Mouse (Mus musculus) liver, embryonic 14.5 days (tissue): ENCODE results near the gene Oxld1. TPM values are rescaled to one million over a fixed set of nuclear protein-coding genes. Genes with fewer than 3 reads are reported as not detected.

Experiments
- ATAC-seq: fragments of 200-750 bp; cut with Nextera tagmentation; 2 replicates; pipeline ENCODE4 v1.8.0; 2017; ENCODE audit warnings: moderate number of reproducible peaks, mild to moderate bottlenecking, moderate library complexity; ENCODE audit not compliant: insufficient read depth
- DNase-seq, 3 experiments: peaks; one replicate each; pipeline ENCODE4 v3.0.0-alpha.2; 2012 to 2013; ENCODE audit warnings: low read depth in 3 of 3, low spot score in 3 of 3
- H3K27ac ChIP-seq: fragments of 300-500 bp; sonication (generic); 2 replicates; pipeline ENCODE4 v1.5.1; 2014; ENCODE audit warnings: moderate library complexity, mild to moderate bottlenecking, control low read depth, inconsistent platforms
- H3K27me3 ChIP-seq: fragments of 300-500 bp; sonication (generic); 2 replicates; pipeline ENCODE4 v1.6.1; 2014; ENCODE audit warnings: mild to moderate bottlenecking, low read length, moderate library complexity; ENCODE audit not compliant: control insufficient read depth, insufficient read depth
- H3K36me3 ChIP-seq: fragments of 300-500 bp; sonication (generic); replicated peaks from 2 replicates; pipeline ENCODE4 v1.6.1; 2014; ENCODE audit warnings: low read depth; ENCODE audit not compliant: control insufficient read depth, insufficient read depth
- H3K4me1 ChIP-seq, 2 experiments: fragments of 200-500 bp in 1 of 2; fragments of 300-500 bp in 1 of 2; sonication (generic) in 1 of 2; replicated peaks; 2 replicates each; pipeline ENCODE4 v1.6.1; 2012 to 2014; ENCODE audit warnings: antibody characterized with exemption in 1 of 2, inconsistent platforms in 1 of 2, low read length in 1 of 2; ENCODE audit not compliant: control insufficient read depth in 2 of 2, insufficient read depth in 2 of 2
- H3K4me2 ChIP-seq: fragments of 300-500 bp; sonication (generic); 2 replicates; pipeline ENCODE4 v1.6.1; 2014; ENCODE audit warnings: low read depth, mild to moderate bottlenecking, control low read depth, moderate library complexity
- H3K4me3 ChIP-seq, 2 experiments: fragments of 200-500 bp in 1 of 2; fragments of 300-500 bp in 1 of 2; sonication (generic) in 1 of 2; 2 replicates each; pipeline ENCODE4 v1.5.1; 2012 to 2014; ENCODE audit warnings: low read depth in 2 of 2, low read length in 2 of 2, mild to moderate bottlenecking in 2 of 2, control low read depth in 1 of 2, inconsistent platforms in 1 of 2, moderate library complexity in 1 of 2; ENCODE audit not compliant: insufficient read depth in 1 of 2
- H3K9ac ChIP-seq: fragments of 300-500 bp; sonication (generic); replicated peaks from 2 replicates; pipeline ENCODE4 v1.6.1; 2014; ENCODE audit warnings: mild to moderate bottlenecking, control low read depth, moderate library complexity
- H3K9me3 ChIP-seq: fragments of 300-500 bp; sonication (generic); 2 replicates; pipeline ENCODE4 v1.6.1; 2016; ENCODE audit warnings: low read length, mixed read lengths; ENCODE audit not compliant: control insufficient read depth
- CTCF ChIP-seq: IDR thresholded peaks from 2 replicates; pipeline ENCODE4 v1.5.1; 2016; ENCODE audit warnings: antibody characterized with exemption, low read depth, control low read depth
- EP300 ChIP-seq: IDR thresholded peaks from 2 replicates; pipeline ENCODE4 v1.6.1; 2016; ENCODE audit warnings: antibody characterized with exemption, low read depth
- WGBS: fragments of 180-500 bp; shearing (Covaris S2); extraction: QIAGEN DNeasy Blood & Tissue Kit; methylation state at CpG from one replicate; pipeline ENCODE4 v1.1.7; 2014; ENCODE audit not compliant: insufficient replicate concordance; 5-methylcytosine and 5-hydroxymethylcytosine counted together
- polyA plus RNA-seq, 2 experiments: library from polyadenylated mRNA; depleted of rRNA in 1 of 2; stranded (reverse) in 1 of 2; unstranded in 1 of 2; fragments of >200 nt; fragmentation: Nextera tagmentation in 1 of 2; extraction: Ambion mirVana in 1 of 2; gene quantifications; 2 replicates each; pipeline versions ENCODE4 v1.2.1 to v1.2.3; 2012 to 2014

Oxld1 gene
- polyA plus RNA-seq, 2 experiments, result 5.3 to 8.4 TPM

DNA sequence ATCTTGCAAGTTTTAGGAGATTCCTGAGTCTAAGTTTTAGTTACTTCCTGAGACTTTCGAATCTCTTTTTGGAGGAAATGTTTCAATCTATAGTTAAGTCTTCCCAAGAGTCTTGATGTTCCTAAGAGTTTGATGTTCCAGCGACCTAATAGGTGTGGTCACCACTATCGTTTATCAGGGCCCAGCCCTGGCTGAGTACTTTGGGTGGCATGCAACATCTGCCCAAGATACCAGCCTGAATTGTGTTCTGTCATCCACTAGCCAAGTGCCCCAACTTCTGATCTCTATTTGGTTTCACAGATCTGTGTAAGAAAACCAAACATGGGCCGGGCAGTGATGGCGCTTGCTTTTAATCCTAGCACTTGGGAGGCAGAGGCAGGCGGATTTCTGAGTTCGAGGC, 2.5 kb downstream of the Oxld1 start:
- H3K4me1 ChIP-seq, result peaks cover 22 to 29% of the 10 kb centered on the region in 2 experiments
- 67% methylated on average over 7 of the region's 7 CpGs for WGBS
- peak overlapping the region; percentile 44 for H3K4me2 ChIP-seq

DNA sequence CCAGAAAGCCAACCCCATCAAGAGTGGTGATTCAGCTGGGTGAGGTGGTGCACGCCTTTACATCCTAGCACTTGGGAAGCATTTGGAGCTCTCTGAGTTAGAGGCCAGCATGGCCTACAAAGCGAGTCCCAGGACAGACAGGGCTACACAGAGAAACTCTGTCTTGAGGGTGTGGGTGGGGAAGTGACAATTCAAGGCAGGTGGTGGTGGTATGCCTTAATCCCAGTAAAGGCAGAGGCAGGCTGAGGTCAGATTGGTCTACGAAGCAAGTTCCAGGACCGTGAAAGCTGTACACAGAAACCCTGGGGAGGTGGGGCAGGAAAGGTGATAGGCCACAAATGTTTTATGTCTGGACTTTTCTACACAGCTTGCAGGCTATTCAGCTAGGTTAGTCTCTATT, 2.9 kb downstream of the Oxld1 start:
- Histone ChIP-seq H3K9me3 (no peaks in the 10 kb centered on the region), H3K27me3 (no peaks in the 10 kb centered on the region), H3K4me1 (peaks cover 22 to 29% of the 10 kb centered on the region in 2 experiments), H3K4me3 (no peak overlapping the region), H3K27ac (peak overlapping the region; percentile 56), H3K4me2 (peak overlapping the region; percentile 44; the same call in 1 of the 2 replicates), H3K36me3 (peaks cover 4% of the 10 kb centered on the region; the same call in 1 of the 2 replicates), H3K9ac (peak overlapping the region; percentile 13; the same call in 1 of the 2 replicates)
- ATAC-seq, result no peak
- TF ChIP-seq CTCF (no peak), EP300 (no peak)
- no peak for DNase-seq
- WGBS, result 86% methylated on average over 4 of the region's 4 CpGs

More for the DNA sequence above, 2.5 kb downstream of the Oxld1 start:
- peaks cover 6% of the 10 kb centered on the region; the same call in 1 of the 2 replicates for H3K36me3 ChIP-seq
- DNase-seq (peak in 2 of 3 experiments; percentile 50 to 54), ATAC-seq (peak; percentile 44; the same call in 1 of the 2 replicates)
- no peak overlapping the region; the same call in 1 of the 2 replicates for H3K9ac ChIP-seq
- H3K4me3 ChIP-seq, result no peak overlapping the region
- H3K27me3 ChIP-seq, result no peaks in the 10 kb centered on the region
- TF ChIP-seq CTCF (no peak), EP300 (peak; percentile 37; the same call in 1 of the 2 replicates)
- H3K9me3 ChIP-seq, result no peaks in the 10 kb centered on the region
- H3K27ac ChIP-seq, result peak overlapping the region; percentile 56

DNA sequence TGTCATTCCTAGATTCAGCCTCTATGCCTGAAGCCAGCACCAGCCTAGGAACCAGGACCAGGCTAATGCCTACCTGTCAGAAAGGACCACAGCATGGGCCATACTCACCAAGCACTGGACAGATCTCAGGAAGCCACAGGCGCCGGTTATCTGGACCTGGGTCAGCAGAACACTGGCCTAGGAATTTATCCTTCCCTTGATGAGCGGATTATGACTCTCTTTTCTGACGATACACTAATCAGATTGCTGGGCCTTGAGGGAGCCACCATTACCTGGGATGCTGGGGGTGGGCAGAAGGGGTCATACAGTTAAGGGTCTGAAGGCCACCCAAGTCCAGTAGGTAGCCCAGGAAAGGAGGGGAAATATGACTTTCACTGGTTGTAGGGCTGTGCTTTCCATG, 4.6 kb downstream of the Oxld1 start, which contains the start of gene Pde6g:
Pde6g (minus strand) TSS at position 195 of the 400 bp plus-strand sequence.
- ATAC-seq, result no peak
- WGBS, result 73% methylated on average over 4 of the region's 4 CpGs
- Histone ChIP-seq H3K9me3 (no peaks in the 10 kb centered on the region), H3K9ac (no peak within 1 kb of the TSS), H3K27ac (no peak within 1 kb of the TSS), H3K4me2 (no peak within 1 kb of the TSS), H3K36me3 (no peaks in the 10 kb centered on the region), H3K27me3 (no peaks in the 10 kb centered on the region), H3K4me3 (no peak within 1 kb of the TSS), H3K4me1 (peaks cover 19 to 27% of the 10 kb centered on the region in 2 experiments)
- DNase-seq, result no peak
- TF ChIP-seq CTCF (no peak), EP300 (no peak)

DNA sequence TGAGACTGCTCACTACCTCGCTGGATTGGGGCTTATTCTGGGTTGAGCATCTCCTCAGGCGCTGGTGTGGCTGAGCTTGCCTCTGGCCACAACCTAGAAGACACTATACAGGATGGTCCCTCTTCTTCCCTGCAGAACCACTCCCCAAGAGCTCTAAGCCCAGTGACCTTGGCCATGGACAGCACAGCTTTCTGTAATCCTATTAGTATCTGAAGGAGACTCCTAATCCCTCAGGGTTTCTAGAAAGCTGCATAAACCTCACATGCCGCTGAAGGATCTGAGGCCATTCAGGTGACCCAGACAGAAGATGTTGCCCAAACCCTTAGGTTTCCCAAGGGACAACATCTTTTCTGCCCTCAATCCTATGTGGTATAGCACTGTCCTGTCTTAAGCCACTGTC, 5.6 kb downstream of the Oxld1 start:
- no peak overlapping the region for H3K4me2 ChIP-seq
- no peak for DNase-seq
- WGBS, result 69% methylated on average over 3 of the region's 3 CpGs
- H3K4me1 ChIP-seq, result peaks cover 19 to 24% of the 10 kb centered on the region in 2 experiments
- H3K36me3 ChIP-seq, result no peaks in the 10 kb centered on the region
- no peaks in the 10 kb centered on the region for H3K9me3 ChIP-seq
- H3K4me3 ChIP-seq, result no peak overlapping the region
- no peaks in the 10 kb centered on the region for H3K27me3 ChIP-seq
- H3K9ac ChIP-seq, result no peak overlapping the region
- H3K27ac ChIP-seq, result no peak overlapping the region
- TF ChIP-seq CTCF (no peak), EP300 (no peak)
- no peak for ATAC-seq

DNA sequence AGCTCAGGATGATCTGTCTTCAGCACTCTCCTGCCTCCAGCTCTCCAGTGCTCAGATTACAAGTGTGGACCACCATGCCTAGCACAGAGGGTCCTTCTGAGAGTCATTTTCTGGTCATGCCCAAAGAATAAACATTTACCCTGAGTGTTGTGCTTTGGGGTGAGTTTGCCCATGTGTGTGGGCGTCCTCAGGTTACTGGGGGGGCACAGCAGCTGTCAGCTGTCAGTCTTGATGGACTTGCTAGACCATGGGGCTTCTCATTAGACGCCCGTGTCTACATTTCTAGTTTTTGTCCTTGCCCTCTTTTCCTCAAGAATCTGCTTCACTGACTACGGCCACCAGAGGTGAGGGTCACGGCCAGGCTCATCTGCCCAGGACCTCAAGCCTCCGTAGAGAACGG, 10.7 kb downstream of the Oxld1 start:
- DNase-seq (no peak), ATAC-seq (no peak)
- H3K36me3 ChIP-seq, result no peaks in the 10 kb centered on the region
- no peak overlapping the region for H3K27ac ChIP-seq
- no peaks in the 10 kb centered on the region for H3K27me3 ChIP-seq
- H3K4me1 ChIP-seq, result no peaks in the 10 kb centered on the region
- H3K9me3 ChIP-seq, result no peaks in the 10 kb centered on the region
- 71% methylated on average over 7 of the region's 7 CpGs for WGBS
- no peak overlapping the region for H3K9ac ChIP-seq
- TF ChIP-seq EP300 (no peak), CTCF (no peak)
- H3K4me3 ChIP-seq, result no peak overlapping the region
- H3K4me2 ChIP-seq, result no peak overlapping the region
